Mouse (Mus musculus) thymus, postnatal 14 days (tissue): ENCODE results near the gene Mboat7.

ENCODE experiments used
- DNase-seq: peaks from one replicate; pipeline ENCODE4 v3.0.0; 2021

Gene Mboat7

DNA sequence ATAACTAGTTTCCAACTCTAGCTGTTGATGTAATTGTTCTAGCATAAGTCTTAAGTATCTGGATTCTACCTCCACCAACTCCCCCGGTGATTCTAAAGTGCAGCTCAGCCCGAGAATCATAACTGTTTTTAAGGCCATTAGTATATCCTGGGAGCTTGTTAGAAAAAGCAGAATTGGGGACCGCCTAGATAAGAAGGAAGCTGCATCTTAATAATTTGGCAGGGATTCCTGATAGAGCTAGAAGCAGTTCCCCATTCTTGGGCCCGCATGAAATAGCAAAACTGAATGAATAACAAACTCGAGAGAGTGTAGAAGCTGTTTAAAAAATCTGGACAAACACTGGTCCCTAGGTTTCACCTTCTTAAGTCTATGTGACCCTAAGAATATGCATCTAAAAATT lies 49.9 kb downstream of the Mboat7 start:
- no peak for DNase-seq

DNA sequence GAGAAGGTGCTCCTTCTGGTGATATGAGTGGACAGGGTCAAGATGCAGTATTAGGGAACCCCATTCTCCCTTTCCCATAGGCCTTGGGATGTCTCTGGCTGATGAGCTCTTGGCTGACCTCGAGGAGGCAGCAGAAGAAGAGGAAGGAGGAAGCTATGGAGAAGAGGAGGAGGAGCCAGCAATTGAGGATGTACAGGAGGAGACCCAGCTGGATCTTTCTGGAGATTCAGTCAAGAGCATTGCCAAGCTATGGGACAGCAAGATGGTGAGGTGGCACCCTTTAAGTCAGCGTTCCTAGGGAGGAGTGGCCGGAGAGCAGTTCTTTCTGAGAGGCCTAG lies 62.9 kb downstream of the Mboat7 start:
- DNase-seq: no peak

DNA sequence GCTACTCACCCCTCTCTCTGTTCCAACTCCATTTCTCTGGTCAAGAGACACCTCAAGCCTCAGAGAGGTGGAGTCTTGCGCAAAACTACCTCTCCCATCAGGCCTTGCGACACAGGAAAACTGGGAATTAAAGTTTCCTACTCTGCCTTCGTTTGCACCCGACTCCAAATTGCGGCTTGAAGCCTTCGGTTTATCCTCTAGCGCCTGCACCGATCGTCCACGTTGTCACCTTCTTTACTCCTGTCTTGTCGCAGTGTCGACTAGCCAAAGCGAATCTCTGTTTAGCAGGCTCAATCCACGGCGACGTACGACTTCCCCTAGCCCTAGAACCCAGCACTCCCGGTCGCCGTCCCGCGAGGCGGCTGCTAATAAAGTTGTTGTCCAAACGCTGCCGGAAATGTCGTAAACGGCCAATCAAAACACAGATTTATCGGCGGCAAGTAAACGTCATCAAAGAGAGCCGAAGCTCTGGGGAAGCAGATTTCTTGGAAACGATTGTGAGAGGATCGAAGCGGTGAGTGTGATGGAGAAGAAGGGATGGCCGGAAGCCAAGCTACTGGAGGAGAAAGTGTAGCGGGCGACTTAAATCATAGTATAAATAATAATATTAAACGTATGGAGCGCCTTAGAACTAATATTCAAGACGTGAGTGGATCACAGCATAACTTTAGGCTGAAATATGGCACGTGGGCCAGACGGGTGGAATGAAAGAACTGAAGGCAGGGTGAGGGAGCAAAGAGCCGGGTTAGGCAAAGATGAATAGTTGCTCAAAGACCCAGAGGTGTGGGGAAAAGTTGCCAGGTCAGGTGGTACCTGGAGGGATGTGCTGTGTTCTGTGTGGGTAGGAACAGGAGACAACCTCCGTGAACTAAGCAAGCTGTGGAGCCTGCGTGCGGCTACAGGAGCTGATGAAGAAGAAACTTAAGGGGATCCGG lies 63.5 kb downstream of the Mboat7 start, which contains the start of the genes Tfpt and Prpf31:
Tfpt (minus strand) TSS at position 387 of the 935 bp plus-strand sequence.
Prpf31 (plus strand) TSS at position 443 of the 935 bp plus-strand sequence.
- DNase-seq: peak; percentile 92

DNA sequence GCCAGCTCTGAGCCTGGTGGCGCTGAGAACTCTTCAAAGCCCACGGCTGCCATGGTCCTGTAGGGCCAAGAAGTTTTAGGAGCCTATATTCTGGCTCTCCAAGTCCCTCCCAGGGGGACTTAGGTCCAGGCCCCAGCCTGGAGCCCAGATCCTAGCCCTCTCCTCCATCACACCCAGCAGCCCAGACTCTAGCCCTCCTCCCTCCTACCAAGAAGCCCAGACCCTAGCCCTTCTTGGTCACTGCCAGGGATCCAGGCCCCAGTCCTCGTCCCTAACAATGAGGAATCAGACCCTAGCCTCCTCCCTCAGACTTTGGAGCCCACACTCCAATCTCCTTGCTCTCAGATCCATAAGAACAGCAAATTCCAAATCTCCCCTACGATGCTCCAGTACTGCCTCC lies 64.3 kb downstream of the Mboat7 start:
- DNase-seq: peak; percentile 22
